Mouse (Mus musculus): ENCODE results near the gene Akap2.

GRCm38 (mm10) chr4:57686736-57687135 is 30.7 kb upstream of the Akap2 start:
- TF ChIP-seq FLI1 (IDR thresholded peaks at IDR 0.05; ENCODE audit: low read length) (no peak), GATA1 (IDR thresholded peaks at IDR 0.05; ENCODE audit: borderline replicate concordance, low read length) (no peak)
